Mouse (Mus musculus) small intestine, adult 2 months (tissue): ENCODE results near the gene Rin1.

Experiments used
- CTCF ChIP-seq: fragments of 200-500 bp; IDR thresholded peaks from 2 replicates; pipeline ENCODE4 v1.5.1; 2012; ENCODE audit warnings: low read depth, mild to moderate bottlenecking, control low read depth, inconsistent platforms, low read length, moderate library complexity, mixed read lengths; ENCODE audit not compliant: insufficient replicate concordance, insufficient read length; ENCODE audit errors: extremely low read depth
- POLR2A ChIP-seq: fragments of 200-500 bp; IDR thresholded peaks from 2 replicates; pipeline ENCODE4 v1.6.1; 2012; ENCODE audit warnings: low read depth, mild to moderate bottlenecking, control low read depth, inconsistent platforms, low read length, moderate library complexity

DNA sequence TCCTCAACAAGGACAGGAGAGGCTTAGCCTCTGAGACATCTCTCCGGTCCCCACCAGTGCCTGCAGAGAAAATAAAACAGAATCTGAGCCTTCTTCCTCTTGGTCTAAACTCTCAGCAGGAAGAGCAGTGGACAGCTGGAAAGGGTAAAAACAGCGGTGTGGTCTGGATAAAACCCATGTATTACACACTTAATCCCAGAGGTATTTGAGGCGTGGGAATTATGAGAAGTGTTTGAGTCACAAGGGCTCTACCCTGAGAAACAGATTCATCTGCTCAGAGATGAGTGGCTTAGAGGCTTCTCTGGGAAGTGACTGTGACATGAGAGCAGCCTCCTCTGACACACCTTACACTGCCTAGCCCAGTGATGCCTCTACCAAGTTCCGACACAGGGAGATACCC is 32.7 kb upstream of the Rin1 start:
- no peak for TF ChIP-seq POLR2A
- no peak for TF ChIP-seq CTCF
